Mouse (Mus musculus) liver, embryonic 14.5 days (tissue): Measurements from ENCODE around the gene Snx27. TPM values are rescaled to one million over a fixed set of nuclear protein-coding genes. Genes with fewer than 3 reads are reported as not detected.

ENCODE experiments used
- ATAC-seq: fragments of 200-750 bp; cut with Nextera tagmentation; 2 replicates; pipeline ENCODE4 v1.8.0; 2017; ENCODE audit warnings: moderate number of reproducible peaks, mild to moderate bottlenecking, moderate library complexity; ENCODE audit not compliant: insufficient read depth
- DNase-seq, 3 experiments: peaks; one replicate each; pipeline ENCODE4 v3.0.0-alpha.2; 2012 to 2013; ENCODE audit warnings: low read depth in 3 of 3, low spot score in 3 of 3
- H3K27ac ChIP-seq: fragments of 300-500 bp; sonication (generic); 2 replicates; pipeline ENCODE4 v1.5.1; 2014; ENCODE audit warnings: moderate library complexity, mild to moderate bottlenecking, control low read depth, inconsistent platforms
- H3K27me3 ChIP-seq: fragments of 300-500 bp; sonication (generic); 2 replicates; pipeline ENCODE4 v1.6.1; 2014; ENCODE audit warnings: mild to moderate bottlenecking, low read length, moderate library complexity; ENCODE audit not compliant: control insufficient read depth, insufficient read depth
- H3K36me3 ChIP-seq: fragments of 300-500 bp; sonication (generic); replicated peaks from 2 replicates; pipeline ENCODE4 v1.6.1; 2014; ENCODE audit warnings: low read depth; ENCODE audit not compliant: control insufficient read depth, insufficient read depth
- H3K4me1 ChIP-seq, 2 experiments: fragments of 200-500 bp in 1 of 2; fragments of 300-500 bp in 1 of 2; sonication (generic) in 1 of 2; replicated peaks; 2 replicates each; pipeline ENCODE4 v1.6.1; 2012 to 2014; ENCODE audit warnings: antibody characterized with exemption in 1 of 2, inconsistent platforms in 1 of 2, low read length in 1 of 2; ENCODE audit not compliant: control insufficient read depth in 2 of 2, insufficient read depth in 2 of 2
- H3K4me2 ChIP-seq: fragments of 300-500 bp; sonication (generic); 2 replicates; pipeline ENCODE4 v1.6.1; 2014; ENCODE audit warnings: low read depth, mild to moderate bottlenecking, control low read depth, moderate library complexity
- H3K4me3 ChIP-seq, 2 experiments: fragments of 200-500 bp in 1 of 2; fragments of 300-500 bp in 1 of 2; sonication (generic) in 1 of 2; 2 replicates each; pipeline ENCODE4 v1.5.1; 2012 to 2014; ENCODE audit warnings: low read depth in 2 of 2, low read length in 2 of 2, mild to moderate bottlenecking in 2 of 2, control low read depth in 1 of 2, inconsistent platforms in 1 of 2, moderate library complexity in 1 of 2; ENCODE audit not compliant: insufficient read depth in 1 of 2
- H3K9ac ChIP-seq: fragments of 300-500 bp; sonication (generic); replicated peaks from 2 replicates; pipeline ENCODE4 v1.6.1; 2014; ENCODE audit warnings: mild to moderate bottlenecking, control low read depth, moderate library complexity
- H3K9me3 ChIP-seq: fragments of 300-500 bp; sonication (generic); 2 replicates; pipeline ENCODE4 v1.6.1; 2016; ENCODE audit warnings: low read length, mixed read lengths; ENCODE audit not compliant: control insufficient read depth
- CTCF ChIP-seq: IDR thresholded peaks from 2 replicates; pipeline ENCODE4 v1.5.1; 2016; ENCODE audit warnings: antibody characterized with exemption, low read depth, control low read depth
- EP300 ChIP-seq: IDR thresholded peaks from 2 replicates; pipeline ENCODE4 v1.6.1; 2016; ENCODE audit warnings: antibody characterized with exemption, low read depth
- WGBS: fragments of 180-500 bp; shearing (Covaris S2); extraction: QIAGEN DNeasy Blood & Tissue Kit; methylation state at CpG from one replicate; pipeline ENCODE4 v1.1.7; 2014; ENCODE audit not compliant: insufficient replicate concordance; 5-methylcytosine and 5-hydroxymethylcytosine counted together
- polyA plus RNA-seq, 2 experiments: library from polyadenylated mRNA; depleted of rRNA in 1 of 2; stranded (reverse) in 1 of 2; unstranded in 1 of 2; fragments of >200 nt; fragmentation: Nextera tagmentation in 1 of 2; extraction: Ambion mirVana in 1 of 2; gene quantifications; 2 replicates each; pipeline versions ENCODE4 v1.2.1 to v1.2.3; 2012 to 2014

Snx27 gene
- polyA plus RNA-seq, 2 experiments = 5.6 to 9.7 TPM

DNA sequence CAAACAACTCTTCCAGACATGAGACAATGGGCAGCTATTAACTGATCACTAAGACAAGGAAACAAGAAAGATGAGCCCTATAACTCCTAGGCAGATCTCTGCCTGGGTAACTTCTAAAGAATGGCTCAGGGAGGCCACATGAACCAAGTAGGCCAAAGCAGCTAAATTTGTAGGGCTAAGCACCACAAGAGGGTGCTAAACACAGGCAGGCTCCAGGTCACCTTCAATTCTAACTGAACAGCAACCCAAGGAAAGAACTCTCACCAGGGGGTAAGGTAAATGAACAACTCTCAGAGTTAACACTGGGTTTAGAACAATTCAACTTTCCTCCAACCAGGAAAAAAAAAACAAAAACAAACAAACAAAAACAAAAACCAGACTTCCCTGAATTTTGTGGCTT, 48.5 kb downstream of the Snx27 start:
- Histone ChIP-seq H3K36me3 (no peaks in the 10 kb centered on the region), H3K27me3 (no peaks in the 10 kb centered on the region), H3K4me1 (peaks cover 2 to 4% of the 10 kb centered on the region in 2 experiments; a peak in 3 of 4 replicates), H3K9me3 (no peaks in the 10 kb centered on the region), H3K27ac (no peak overlapping the region), H3K9ac (no peak overlapping the region), H3K4me2 (no peak overlapping the region), H3K4me3 (no peak overlapping the region)
- no peak for ATAC-seq
- no peak for TF ChIP-seq EP300
- TF ChIP-seq CTCF = peak; percentile 69
- DNase-seq = no peak

GRCm38 (mm10) chr3:94526731-94527130, 55.8 kb downstream of the Snx27 start:
- TF ChIP-seq CTCF (no peak), EP300 (no peak)
- H3K4me2 ChIP-seq = no peak overlapping the region
- 68% methylated on average over 2 of the region's 2 CpGs for WGBS
- DNase-seq (no peak), ATAC-seq (no peak)
- no peaks in the 10 kb centered on the region; the same call in 1 of the 2 replicates for H3K36me3 ChIP-seq
- H3K9me3 ChIP-seq = no peaks in the 10 kb centered on the region
- H3K27me3 ChIP-seq = no peaks in the 10 kb centered on the region
- H3K4me1 ChIP-seq = no peaks in the 10 kb centered on the region
- no peak overlapping the region for H3K9ac ChIP-seq
- no peak overlapping the region for H3K27ac ChIP-seq
- no peak overlapping the region for H3K4me3 ChIP-seq

DNA sequence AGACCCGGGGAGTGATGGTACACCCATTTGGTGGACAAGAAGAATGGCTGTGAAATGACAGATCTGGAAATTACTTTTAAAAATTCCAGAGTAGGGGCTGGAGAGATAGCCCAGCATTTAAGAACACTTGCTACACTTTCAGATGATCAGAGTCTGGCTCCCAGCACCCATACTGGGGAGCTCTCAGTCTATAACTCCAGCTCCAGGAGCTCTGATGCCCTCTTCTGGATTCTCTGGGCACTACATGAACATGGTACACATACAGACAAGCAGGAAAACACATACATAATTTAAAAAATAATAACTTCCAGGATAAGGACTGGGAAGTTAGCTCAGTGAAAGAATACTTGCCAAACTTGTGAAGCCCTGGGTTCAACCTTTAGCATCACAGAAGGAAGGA, 75.9 kb downstream of the Snx27 start:
- 73% methylated on average over 1 of the region's 1 CpGs for WGBS
- Histone ChIP-seq H3K4me2 (no peak overlapping the region), H3K9me3 (no peaks in the 10 kb centered on the region), H3K9ac (no peak overlapping the region), H3K27ac (no peak overlapping the region), H3K36me3 (no peaks in the 10 kb centered on the region; the same call in none of the 2 replicates), H3K4me1 (no peaks in the 10 kb centered on the region), H3K27me3 (no peaks in the 10 kb centered on the region), H3K4me3 (no peak overlapping the region)
- TF ChIP-seq CTCF (peak; percentile 43; the same call in 1 of the 2 replicates), EP300 (no peak)
- DNase-seq = no peak
- no peak for ATAC-seq

GRCm38 (mm10) chr3:94502243-94502642, 80.3 kb downstream of the Snx27 start:
- Histone ChIP-seq H3K4me2 (no peak overlapping the region), H3K9me3 (no peaks in the 10 kb centered on the region), H3K4me1 (no peaks in the 10 kb centered on the region), H3K27me3 (no peaks in the 10 kb centered on the region), H3K27ac (no peak overlapping the region), H3K36me3 (no peaks in the 10 kb centered on the region; the same call in 1 of the 2 replicates), H3K9ac (no peak overlapping the region), H3K4me3 (no peak overlapping the region)
- DNase-seq (no peak), ATAC-seq (no peak)
- TF ChIP-seq EP300 = no peak
- TF ChIP-seq CTCF = peak; percentile 77
- WGBS = 64% methylated on average over 3 of the region's 3 CpGs

DNA sequence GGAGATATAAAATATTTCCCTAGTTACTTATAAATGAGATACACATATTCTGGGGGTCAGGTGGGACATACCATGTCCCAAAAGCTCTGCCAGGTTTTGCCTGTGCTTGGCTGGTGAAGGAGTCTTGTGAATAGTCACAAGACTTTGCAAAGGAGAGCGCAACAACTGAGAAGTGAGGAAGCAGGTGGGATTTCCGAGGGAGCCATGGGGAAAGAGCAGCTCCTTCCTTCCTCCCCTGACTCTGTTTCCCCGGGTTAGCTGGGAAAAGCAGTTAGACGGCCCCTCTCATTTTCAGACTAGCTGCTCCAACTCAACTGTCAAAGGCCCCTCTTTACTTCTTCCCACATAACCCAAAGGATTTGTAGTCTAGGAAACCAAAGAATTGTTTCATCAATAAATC, 85.4 kb downstream of the Snx27 start:
- TF ChIP-seq EP300 (no peak), CTCF (no peak)
- no peak overlapping the region for H3K9ac ChIP-seq
- no peaks in the 10 kb centered on the region; the same call in 1 of the 2 replicates for H3K36me3 ChIP-seq
- no peak overlapping the region for H3K27ac ChIP-seq
- no peaks in the 10 kb centered on the region for H3K4me1 ChIP-seq
- ATAC-seq = no peak
- no peak overlapping the region for H3K4me3 ChIP-seq
- no peak for DNase-seq
- no peaks in the 10 kb centered on the region for H3K9me3 ChIP-seq
- no peaks in the 10 kb centered on the region for H3K27me3 ChIP-seq
- 58% methylated on average over 4 of the region's 4 CpGs for WGBS
- no peak overlapping the region for H3K4me2 ChIP-seq
